Mouse (Mus musculus) liver, adult 2 months (tissue): ENCODE results near the gene Rnft1.

Experiments used
- CTCF ChIP-seq: fragments of 200-500 bp; IDR thresholded peaks from 2 replicates; pipeline ENCODE4 v1.5.1; 2011; ENCODE audit warnings: low read depth, low read length, control low read depth
- POLR2A ChIP-seq: fragments of 200-500 bp; IDR thresholded peaks from 2 replicates; pipeline ENCODE4 v1.6.1; 2011; ENCODE audit warnings: low read length, control low read depth; ENCODE audit not compliant: insufficient read depth; ENCODE audit errors: extremely low read depth

GRCm38 (mm10) chr11:86438261-86438660 lies 46.2 kb upstream of the Rnft1 start:
- no peak for TF ChIP-seq POLR2A
- no peak for TF ChIP-seq CTCF
